Mouse (Mus musculus) c-Kit-positive CD71-positive TER-119-negative erythroid progenitor cells, embryonic 14.5 days (primary cell): ENCODE measurements around the gene Supt5.

ENCODE experiments used
- DNase-seq: peaks from one replicate; pipeline ENCODE4 v3.0.0-alpha.2; 2013; ENCODE audit warnings: low read depth

Gene Supt5

GRCm38 (mm10) chr7:28374647-28375046 is 36.1 kb upstream of the Supt5 start:
- no peak for DNase-seq

GRCm38 (mm10) chr7:28373891-28374495 is 35.4 kb upstream of the Supt5 start:
- DNase-seq: no peak

- DNase-seq: peak; percentile 89
These were observed 34.6 kb upstream of the Supt5 start for GRCm38 (mm10) chr7:28373131-28373581.

- peak; percentile 98 for DNase-seq
These were observed 33.9 kb upstream of the Supt5 start, which contains the start of gene Plekhg2 for GRCm38 (mm10) chr7:28372251-28373108. Gene Plekhg2, minus strand, starts transcription at chr7:28372599.

GRCm38 (mm10) chr7:28371514-28371989 is 33.0 kb upstream of the Supt5 start:
- no peak for DNase-seq

- DNase-seq: no peak
These were observed 32.5 kb upstream of the Supt5 start for GRCm38 (mm10) chr7:28370977-28371513.

GRCm38 (mm10) chr7:28370051-28370450 is 31.5 kb upstream of the Supt5 start:
- DNase-seq: no peak

- DNase-seq: no peak
These were observed 29.9 kb upstream of the Supt5 start for GRCm38 (mm10) chr7:28368276-28368920.

GRCm38 (mm10) chr7:28367663-28368275 is 29.2 kb upstream of the Supt5 start:
- no peak for DNase-seq

GRCm38 (mm10) chr7:28362441-28363060 is 24.0 kb upstream of the Supt5 start:
- DNase-seq: no peak

GRCm38 (mm10) chr7:28361647-28362341 is 23.2 kb upstream of the Supt5 start:
- no peak for DNase-seq

GRCm38 (mm10) chr7:28360291-28360690 is 21.7 kb upstream of the Supt5 start:
- no peak for DNase-seq

- no peak for DNase-seq
These were observed 21.3 kb upstream of the Supt5 start for GRCm38 (mm10) chr7:28359854-28360253.

GRCm38 (mm10) chr7:28358431-28358830 is 19.9 kb upstream of the Supt5 start:
- no peak for DNase-seq

- no peak for DNase-seq
These were observed 19.4 kb upstream of the Supt5 start for GRCm38 (mm10) chr7:28357984-28358383.

GRCm38 (mm10) chr7:28356981-28357380 is 18.4 kb upstream of the Supt5 start:
- DNase-seq: no peak

GRCm38 (mm10) chr7:28355221-28355620 is 16.7 kb upstream of the Supt5 start:
- DNase-seq: no peak

- no peak for DNase-seq
These were observed 16.1 kb upstream of the Supt5 start for GRCm38 (mm10) chr7:28354596-28354995.

- no peak for DNase-seq
These were observed 15.6 kb upstream of the Supt5 start for GRCm38 (mm10) chr7:28354113-28354581.

GRCm38 (mm10) chr7:28353267-28353666 is 14.7 kb upstream of the Supt5 start:
- no peak for DNase-seq
